Mouse (Mus musculus): ENCODE measurements at regions not wholly inside any gene's neighbourhood (a gene's known extent, or its start where the extent isn't known, plus 50 kb on each side); places are given as distances from the start of the nearest gene placed in this dataset.

DNA sequence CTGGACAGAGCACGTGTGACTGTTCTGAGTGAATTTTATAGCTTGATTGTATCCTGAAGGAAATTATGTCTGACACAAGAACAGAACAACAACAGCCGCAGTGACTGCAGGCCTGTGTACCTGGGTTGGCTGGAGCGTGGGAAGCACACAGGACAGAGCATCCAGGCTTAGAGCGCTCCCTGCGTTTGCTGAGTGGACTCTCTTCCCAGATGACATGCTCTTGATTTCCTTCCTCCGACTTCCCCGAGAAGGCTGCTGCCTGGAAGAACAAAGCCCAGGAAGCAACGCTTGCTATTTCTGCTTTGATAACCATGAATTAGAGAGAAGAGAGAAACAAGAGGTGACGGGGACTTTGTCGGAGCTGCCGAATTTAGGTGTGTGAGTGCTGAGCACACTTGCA, 532.2 kb downstream of the 1810013L24Rik start:
- no peak for TF ChIP-seq CTCF (IDR thresholded peaks at IDR 0.05; ENCODE audit: low read depth, low read length)
- no peak for TF ChIP-seq POLR2A (IDR thresholded peaks at IDR 0.05; ENCODE audit: borderline replicate concordance, low read depth, low read length)

All from bone marrow macrophage, adult 2 months (primary cell).